Mouse (Mus musculus): Measurements from ENCODE around the gene Cd200r1. TPM values are rescaled to one million over a fixed set of nuclear protein-coding genes. Genes with fewer than 3 reads are reported as not detected.

The Cd200r1 gene
- total RNA-seq, 2 experiments from 2014 or later, result 0.11 TPM; not detected in 1

GRCm38 (mm10) chr16:44727525-44727924, 38.0 kb upstream of the Cd200r1 start:
- Histone ChIP-seq H3K27ac (no peak overlapping the region), H3K4me3 (no peak overlapping the region)
- DNase-seq, result no peak
- no peak for TF ChIP-seq CTCF (IDR thresholded peaks at IDR 0.05)
- intact Hi-C loops (cut with DNase I), result loop anchor here (10.0 kb wide), 1 partner anchor 367 kb away; the partner anchor contains the start of gene Ccdc80

- intact Hi-C loops (cut with DNase I), result no loop called here
- DNase-seq, result no peak
- TF ChIP-seq CTCF (IDR thresholded peaks at IDR 0.05), result no peak
- H3K4me3 ChIP-seq, result no peak overlapping the region
- no peak overlapping the region for H3K27ac ChIP-seq
Measured at GRCm38 (mm10) chr16:44734059-44734458, 31.5 kb upstream of the Cd200r1 start.

GRCm38 (mm10) chr16:44735676-44736075, 29.9 kb upstream of the Cd200r1 start:
- Histone ChIP-seq H3K4me3 (no peak overlapping the region), H3K27ac (no peak overlapping the region)
- intact Hi-C loops (cut with DNase I), result no loop called here
- no peak for DNase-seq
- no peak for TF ChIP-seq CTCF (IDR thresholded peaks at IDR 0.05)

DNA sequence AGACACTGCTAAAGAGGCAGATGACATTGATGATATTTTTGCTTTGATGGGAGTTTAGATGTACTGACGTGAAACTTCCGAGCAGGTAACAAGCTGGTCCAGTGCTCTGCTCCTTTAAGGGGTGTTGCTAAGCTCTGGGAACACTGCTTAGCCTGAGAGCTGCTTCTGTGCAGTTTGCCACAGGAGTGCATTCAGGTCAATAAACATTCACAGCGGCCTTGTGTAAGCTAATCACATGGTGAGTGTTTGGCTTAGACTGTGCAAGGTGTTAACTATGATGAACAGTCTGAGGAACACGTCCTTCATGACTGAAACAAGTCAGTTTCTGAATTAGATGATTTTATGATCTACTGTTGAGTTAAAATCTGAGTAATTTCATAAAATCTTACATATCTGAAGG, 29.4 kb upstream of the Cd200r1 start:
- TF ChIP-seq CTCF (IDR thresholded peaks at IDR 0.05), result no peak
- intact Hi-C loops (cut with DNase I), result no loop called here

GRCm38 (mm10) chr16:44742753-44743152, 22.8 kb upstream of the Cd200r1 start:
- intact Hi-C loops (cut with DNase I), result loop anchor here (10.0 kb wide), 1 partner anchor 412 kb away; the partner anchor contains the start of genes Atg3 and Slc35a5
- H3K4me3 ChIP-seq, result no peak overlapping the region
- peak; percentile 16; the same call in 1 of the 2 replicates for TF ChIP-seq CTCF (IDR thresholded peaks at IDR 0.05)
- no peak overlapping the region for H3K27ac ChIP-seq
- DNase-seq, result no peak

More for the DNA sequence above, 29.4 kb upstream of the Cd200r1 start:
- no peak overlapping the region for H3K4me3 ChIP-seq
- no peak overlapping the region for H3K27ac ChIP-seq
- DNase-seq, result no peak

GRCm38 (mm10) chr16:44745471-44745865, 20.1 kb upstream of the Cd200r1 start:
- Histone ChIP-seq H3K27ac (peak overlapping the region; percentile 97), H3K4me3 (peak overlapping the region; percentile 82)
- intact Hi-C loops (cut with DNase I), result loop anchor here (10.0 kb wide), 1 partner anchor 409 kb away; the partner anchor contains the start of genes Atg3 and Slc35a5
- peak; percentile 27 for DNase-seq
- no peak for TF ChIP-seq CTCF (IDR thresholded peaks at IDR 0.05)

DNA sequence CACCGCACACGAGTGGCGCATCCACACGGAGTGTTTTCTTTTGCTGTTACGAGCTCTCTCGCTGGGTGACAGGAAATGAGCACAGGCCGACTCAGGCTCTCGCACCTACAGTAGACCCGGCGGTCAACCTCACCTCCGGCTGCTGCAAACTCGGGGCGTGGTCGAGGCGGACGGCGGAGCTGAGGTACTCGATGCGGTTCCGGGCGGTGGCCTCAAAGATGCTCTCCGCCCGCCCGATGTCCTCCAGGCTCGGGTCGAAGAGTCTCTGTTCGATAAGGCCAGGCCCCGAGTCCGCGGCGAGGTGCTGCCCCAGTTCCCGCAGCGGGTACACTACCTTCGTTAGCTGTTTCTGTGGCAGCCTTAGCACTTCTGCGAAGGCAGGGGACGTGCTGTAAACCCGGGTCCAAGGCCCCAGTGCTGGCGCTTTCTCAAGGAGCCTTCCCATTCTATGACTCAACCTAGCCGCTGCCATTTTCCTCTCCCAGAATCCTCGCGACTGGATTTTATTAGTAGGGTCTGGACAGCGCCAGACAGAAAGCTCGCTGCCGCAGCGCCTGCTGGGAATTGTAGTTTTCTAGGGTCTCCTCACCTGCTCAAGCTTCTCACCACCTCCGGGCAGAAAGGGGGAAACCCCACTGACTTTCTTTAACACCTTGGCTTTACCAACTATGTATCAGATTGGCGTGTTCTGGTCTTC, 19.5 kb upstream of the Cd200r1 start, which contains the start of gene Gtpbp8:
Gene Gtpbp8 (minus strand): TSS at position 498 of the 697 bp plus-strand sequence.
- H3K4me3 ChIP-seq, result peak within 1 kb of the TSS; percentile 82
- TF ChIP-seq CTCF (IDR thresholded peaks at IDR 0.05), result 0 out of 2 replicates have a peak, but pooled peaks have one; percentile 0
- DNase-seq, result peak; percentile 88
- intact Hi-C loops (cut with DNase I), result loop anchor here (10.0 kb wide), 1 partner anchor 409 kb away; the partner anchor contains the start of genes Atg3 and Slc35a5
- peak within 1 kb of the TSS; percentile 97 for H3K27ac ChIP-seq

DNA sequence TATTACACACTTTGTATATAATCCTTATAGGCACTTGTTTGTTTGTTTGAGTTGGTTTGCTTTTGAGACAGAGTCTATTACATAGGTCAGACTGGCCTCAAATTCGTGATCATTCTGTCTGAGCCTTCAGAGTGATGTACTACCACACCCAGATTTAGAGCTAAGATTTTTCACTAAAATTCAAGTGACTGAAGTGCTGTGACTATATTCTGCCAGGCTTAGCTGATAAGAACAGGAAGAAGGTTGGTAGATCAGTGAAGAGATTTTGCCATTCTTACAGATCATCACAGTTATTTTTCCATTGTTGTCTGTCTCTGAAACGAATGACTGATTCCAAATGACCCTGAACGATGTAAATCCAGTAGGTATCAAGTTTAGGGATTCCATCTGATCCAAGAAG, 17.5 kb upstream of the Cd200r1 start:
- DNase-seq, result no peak
- intact Hi-C loops (cut with DNase I), result loop anchor here (10.0 kb wide), 1 partner anchor 407 kb away; the partner anchor contains the start of genes Atg3 and Slc35a5
- Histone ChIP-seq H3K4me3 (no peak overlapping the region), H3K27ac (no peak overlapping the region)
- TF ChIP-seq CTCF (IDR thresholded peaks at IDR 0.05), result no peak

DNA sequence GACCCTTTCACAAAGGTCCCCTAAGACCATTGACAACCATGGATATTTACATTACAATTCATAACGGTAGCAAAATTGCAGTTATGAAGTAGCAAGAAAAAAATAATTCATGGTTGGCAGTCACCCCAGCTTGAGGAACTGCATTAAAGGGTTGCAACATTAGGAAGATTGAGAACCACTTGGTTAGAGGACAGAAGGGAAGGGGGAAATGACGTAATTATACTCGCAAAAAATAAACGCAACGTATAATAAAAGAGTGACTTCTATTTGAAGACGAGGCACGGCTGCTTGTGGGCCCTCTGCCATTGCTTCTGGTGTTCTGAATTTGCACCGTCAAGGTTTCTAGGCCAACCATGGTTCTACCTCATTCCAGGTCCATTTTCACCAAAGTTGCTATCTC, 7.8 kb upstream of the Cd200r1 start:
- no peak for DNase-seq
- TF ChIP-seq CTCF (IDR thresholded peaks at IDR 0.05), result no peak
- Histone ChIP-seq H3K4me3 (no peak overlapping the region), H3K27ac (no peak overlapping the region)
- intact Hi-C loops (cut with DNase I), result no loop called here

DNA sequence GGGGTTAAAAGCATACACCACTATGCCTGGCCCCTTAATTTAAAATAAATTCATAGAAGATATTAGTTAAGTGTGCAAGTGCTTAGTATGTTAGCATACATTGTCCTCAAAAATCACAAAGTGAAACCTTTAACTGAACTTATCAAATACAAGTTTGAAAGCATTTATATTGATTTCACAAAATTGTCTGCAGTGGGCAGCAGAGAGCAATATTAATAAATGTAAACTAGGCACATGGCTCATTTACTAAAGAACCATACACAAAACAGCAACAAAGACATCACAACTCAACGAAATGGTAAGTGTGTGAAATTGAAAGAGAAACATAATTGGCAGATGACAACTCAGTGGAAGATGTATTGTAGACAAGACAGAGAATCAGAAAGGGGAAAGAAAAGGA, 3.7 kb upstream of the Cd200r1 start:
- no peak overlapping the region for H3K4me3 ChIP-seq
- intact Hi-C loops (cut with DNase I), result loop anchor here (10.0 kb wide), 2 partner anchors 263 to 363 kb away; no protein-coding TSS in a partner anchor
- TF ChIP-seq CTCF (IDR thresholded peaks at IDR 0.05), result peak; percentile 26; the same call in 1 of the 2 replicates
- no peak for DNase-seq
- no peak overlapping the region for H3K27ac ChIP-seq

GRCm38 (mm10) chr16:44766320-44766892, 870 bp downstream of the Cd200r1 start:
- no peak for TF ChIP-seq CTCF (IDR thresholded peaks at IDR 0.05)
- peak overlapping the region; percentile 44 for H3K4me3 ChIP-seq
- DNase-seq, result no peak
- no peak overlapping the region for H3K27ac ChIP-seq
- intact Hi-C loops (cut with DNase I), result loop anchor here (2.0 to 10.0 kb wide), 3 partner anchors 258 to 358 kb away; no protein-coding TSS in a partner anchor

- no peak for TF ChIP-seq CTCF (IDR thresholded peaks at IDR 0.05)
- Histone ChIP-seq H3K4me3 (no peak overlapping the region; the same call in 1 of the 2 replicates), H3K27ac (no peak overlapping the region)
- intact Hi-C loops (cut with DNase I), result loop anchor here (2.0 to 10.0 kb wide), 3 partner anchors 257 to 357 kb away; no protein-coding TSS in a partner anchor
- DNase-seq, result no peak
Measured at GRCm38 (mm10) chr16:44767506-44767905, 2.0 kb downstream of the Cd200r1 start.

DNA sequence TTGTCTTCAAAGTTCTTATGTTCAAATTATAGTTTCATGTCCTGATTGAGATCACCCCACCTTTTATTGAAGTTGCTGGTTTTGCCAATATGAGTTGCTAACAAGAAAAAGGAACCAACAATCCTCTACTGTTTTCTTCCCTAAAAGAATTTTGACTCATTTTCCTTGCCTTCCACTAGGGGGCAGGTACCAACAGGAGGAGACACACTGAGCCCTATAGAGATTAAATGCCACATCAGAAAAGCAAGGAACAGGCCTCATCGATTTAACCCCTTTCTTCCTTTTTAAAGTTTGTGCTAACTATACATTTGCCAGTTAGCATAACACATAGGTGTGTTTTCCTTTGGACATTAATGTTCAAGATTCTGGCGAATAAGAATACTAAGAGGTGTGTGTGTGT, 2.4 kb downstream of the Cd200r1 start:
- Histone ChIP-seq H3K27ac (no peak overlapping the region), H3K4me3 (no peak overlapping the region; the same call in 1 of the 2 replicates)
- intact Hi-C loops (cut with DNase I), result loop anchor here (2.0 to 10.0 kb wide), 3 partner anchors 257 to 357 kb away; no protein-coding TSS in a partner anchor
- DNase-seq, result no peak
- TF ChIP-seq CTCF (IDR thresholded peaks at IDR 0.05), result peak; percentile 70

All from gastrocnemius, adult 2 months (tissue).